Mouse (Mus musculus): ENCODE results near the gene Crp. TPM values are rescaled to one million over a fixed set of nuclear protein-coding genes. Genes with fewer than 3 reads are reported as not detected.

Crp gene
- total RNA-seq (2021) = not detected

- no peak for DNase-seq
Measured at GRCm38 (mm10) chr1:172697844-172698243, at the start of gene Crp. Gene Crp (plus strand): TSS chr1:172698055.

- no peak for DNase-seq
Measured at GRCm38 (mm10) chr1:172649396-172649795, 48.5 kb upstream of the Crp start.

DNA sequence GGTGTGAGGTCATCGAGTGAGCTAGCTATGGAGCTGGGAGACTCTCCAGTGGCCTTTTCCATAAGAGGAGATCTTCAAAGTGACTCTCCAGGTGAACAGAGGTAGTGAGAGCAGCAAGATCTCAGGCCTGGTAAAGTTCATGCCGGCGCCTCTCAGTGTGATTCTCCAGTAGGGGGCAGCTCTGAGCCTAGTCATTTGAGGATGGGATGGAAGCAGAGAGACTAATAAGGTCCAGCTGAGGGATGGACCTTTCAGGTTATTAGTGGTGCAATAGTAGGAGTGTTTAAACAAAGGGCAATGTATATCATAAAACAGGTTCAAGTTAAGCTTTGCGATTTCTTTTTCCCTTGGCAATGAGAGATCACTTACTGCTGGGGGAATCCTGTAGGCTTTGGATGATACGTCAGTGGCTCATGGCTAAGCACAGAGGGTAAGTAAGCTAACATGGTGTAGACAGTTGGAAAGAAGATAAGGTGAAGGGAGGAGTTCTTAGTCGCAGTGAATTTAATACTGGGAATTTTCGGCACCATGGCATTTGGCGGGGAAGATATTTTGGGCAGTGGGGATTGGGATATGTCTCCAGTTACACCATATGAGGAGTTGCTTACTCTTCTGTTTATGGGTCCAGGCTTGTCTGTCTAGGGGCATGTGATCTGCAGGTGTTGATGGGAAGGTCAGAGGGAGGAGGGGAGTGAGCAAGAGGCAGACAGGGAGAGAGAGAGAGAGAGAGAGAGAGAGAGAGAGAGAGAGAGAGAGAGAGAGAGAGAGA is 47.2 kb upstream of the Crp start:
- peak; percentile 47 for DNase-seq

DNA sequence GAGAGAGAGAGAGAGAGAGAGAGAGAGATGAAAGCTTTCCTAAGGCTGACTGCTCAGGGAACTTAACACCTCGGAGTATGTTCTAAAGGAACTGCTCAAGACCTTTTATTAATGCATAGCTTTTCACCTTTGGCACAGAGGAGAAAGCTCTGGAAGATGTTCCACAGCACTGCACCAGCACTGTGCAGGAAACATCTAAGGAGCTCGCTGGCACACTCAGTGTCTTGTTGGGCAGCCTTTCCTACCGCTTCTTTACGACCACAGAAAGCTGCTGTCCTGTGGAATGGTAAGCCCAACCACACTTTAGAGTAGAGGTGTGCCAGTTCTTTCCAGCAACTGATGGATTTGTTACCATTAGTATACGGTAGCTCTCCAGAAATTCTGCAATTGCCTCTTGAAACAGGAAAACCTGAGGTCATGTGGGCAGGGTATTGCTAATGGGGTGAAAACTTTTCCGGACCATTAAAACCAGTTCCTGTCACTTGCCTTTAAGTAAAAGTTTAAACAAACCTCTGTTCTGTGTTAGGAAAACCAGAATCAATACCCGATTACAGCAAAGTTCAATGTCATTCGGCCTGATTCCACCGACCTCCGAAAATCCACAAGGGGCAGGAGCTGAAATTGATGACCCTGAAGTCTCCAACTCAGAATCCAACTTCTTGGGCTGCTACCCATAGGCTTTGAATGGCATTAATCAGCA is 46.4 kb upstream of the Crp start:
- no peak for DNase-seq

DNA sequence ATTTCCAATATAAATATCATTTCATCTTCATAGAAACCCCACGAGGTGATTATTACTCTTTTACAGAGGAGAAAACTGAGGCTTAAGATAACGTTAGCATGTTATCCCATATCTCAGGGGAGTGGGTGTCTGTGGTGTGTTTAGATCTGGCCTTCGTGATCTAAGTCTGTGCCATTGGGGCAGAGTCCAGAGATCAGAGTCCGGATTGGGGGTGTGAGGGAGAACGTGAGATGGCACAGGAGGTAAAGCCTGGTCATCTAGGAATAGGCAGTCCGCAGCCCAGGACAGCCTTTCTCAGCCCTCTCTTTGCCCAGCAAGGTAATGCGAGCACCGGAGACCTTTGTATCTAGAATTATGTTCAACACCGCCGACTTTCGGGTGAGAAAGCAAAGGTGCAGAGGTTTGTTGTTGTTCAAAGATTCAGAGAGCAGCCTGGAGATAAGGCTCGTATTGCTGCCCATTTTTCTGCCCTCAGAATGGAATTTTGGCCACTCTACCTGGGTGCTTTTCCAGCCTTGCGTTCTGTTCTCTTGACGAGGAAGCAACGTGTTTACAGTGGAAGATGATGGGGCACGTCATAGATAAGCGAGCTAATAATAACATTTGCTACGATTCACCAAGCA is 45.7 kb upstream of the Crp start:
- no peak for DNase-seq

GRCm38 (mm10) chr1:172653900-172654299 is 44.0 kb upstream of the Crp start:
- no peak for DNase-seq

GRCm38 (mm10) chr1:172657266-172657665 is 40.6 kb upstream of the Crp start:
- DNase-seq = no peak

GRCm38 (mm10) chr1:172659688-172660087 is 38.2 kb upstream of the Crp start:
- no peak for DNase-seq

DNA sequence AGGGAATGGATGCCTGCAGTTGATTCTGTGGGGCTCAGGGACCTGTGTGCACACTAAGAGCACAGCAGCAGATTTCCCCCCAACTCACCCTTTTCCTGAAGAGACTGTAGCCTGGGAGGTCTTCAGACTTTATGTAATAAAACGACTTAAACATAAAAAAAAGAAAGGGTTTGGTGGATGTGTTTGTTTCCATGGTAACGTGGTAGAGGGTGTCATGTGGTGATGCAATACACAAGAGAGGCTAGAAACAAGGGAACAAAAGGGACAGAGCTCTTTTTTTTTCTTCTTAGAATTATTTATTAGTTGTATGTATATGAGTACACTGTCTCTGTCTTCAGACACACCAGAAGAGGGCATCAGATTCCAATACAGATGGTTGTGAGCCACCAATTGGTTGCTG is 32.4 kb upstream of the Crp start:
- no peak for DNase-seq

DNA sequence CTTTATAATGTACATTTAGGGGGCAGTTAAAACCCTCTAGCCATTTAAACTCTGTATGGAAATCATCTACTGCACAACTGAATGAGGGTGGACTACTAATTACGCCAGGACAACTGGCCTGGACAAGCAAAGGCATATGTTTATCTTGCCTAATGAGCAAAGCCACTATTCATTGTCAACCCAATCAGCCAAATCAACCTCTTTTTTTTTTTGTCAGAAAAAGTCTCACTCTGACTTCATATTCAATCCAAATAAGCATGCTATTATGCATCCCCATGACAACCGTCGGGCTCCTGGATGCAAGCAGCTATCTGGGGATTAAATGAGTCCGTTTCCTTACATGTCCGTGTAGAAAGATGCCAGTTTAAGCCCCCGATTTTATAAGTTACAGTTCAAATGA is 30.3 kb upstream of the Crp start:
- no peak for DNase-seq

DNA sequence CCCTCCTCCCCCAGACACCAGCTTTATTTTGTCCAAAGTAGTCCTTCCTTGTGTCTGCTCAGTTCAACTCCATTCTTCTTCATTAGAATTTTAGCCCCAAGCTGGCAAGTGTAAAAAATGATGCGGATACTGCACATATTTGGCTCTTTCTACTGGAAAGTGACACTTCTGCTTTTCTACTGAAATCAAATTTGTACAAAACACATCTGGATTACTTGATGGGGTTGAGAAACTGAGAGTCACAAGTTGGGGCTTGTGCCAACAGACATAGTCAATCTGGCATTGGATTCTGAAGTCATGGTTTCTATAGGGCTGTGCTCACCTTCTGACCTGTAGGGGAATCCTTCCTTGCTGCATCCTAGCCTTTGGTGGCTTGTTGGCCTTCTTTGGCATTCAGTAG is 27.1 kb upstream of the Crp start:
- DNase-seq = no peak

DNA sequence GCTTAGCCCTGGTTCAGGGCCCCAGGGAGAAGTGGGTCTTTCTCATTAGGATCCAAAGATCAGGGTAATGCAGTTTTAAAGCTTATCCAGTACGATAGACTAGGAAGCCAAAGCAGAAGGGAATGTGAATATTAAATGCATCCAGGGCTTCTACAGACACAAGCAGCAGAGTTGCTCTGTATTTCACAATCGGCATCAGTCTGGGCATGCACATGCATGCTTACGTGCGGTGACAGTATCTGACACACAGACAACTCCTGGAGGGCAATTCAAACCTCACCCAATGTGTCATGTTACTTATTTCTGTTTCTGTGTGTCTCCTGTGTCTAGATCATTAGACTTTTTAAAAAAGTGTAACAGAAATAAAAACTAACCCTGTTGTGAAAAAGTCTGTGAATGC is 17.1 kb upstream of the Crp start:
- DNase-seq = no peak

- no peak for DNase-seq
Measured at GRCm38 (mm10) chr1:172683551-172683950, 14.3 kb upstream of the Crp start.

DNA sequence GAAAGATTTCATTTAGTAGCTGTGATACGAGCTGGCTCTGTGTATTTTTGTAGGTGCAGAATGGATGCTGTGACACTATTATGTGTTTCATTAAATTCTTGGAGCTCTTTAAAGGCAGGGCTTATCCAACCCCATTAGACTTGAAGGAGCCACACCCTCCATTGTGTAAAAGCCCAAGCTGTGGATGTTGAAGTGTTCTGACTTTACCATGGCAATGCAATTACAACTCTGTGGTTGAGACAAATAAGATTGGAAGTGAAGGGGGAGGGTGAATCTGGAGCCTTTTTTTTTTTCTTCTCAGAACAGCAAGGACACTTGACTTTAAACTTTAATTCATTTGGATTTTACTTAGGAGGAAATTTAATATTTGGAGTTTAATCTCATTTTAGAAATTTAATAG is 13.9 kb upstream of the Crp start:
- DNase-seq = no peak

DNA sequence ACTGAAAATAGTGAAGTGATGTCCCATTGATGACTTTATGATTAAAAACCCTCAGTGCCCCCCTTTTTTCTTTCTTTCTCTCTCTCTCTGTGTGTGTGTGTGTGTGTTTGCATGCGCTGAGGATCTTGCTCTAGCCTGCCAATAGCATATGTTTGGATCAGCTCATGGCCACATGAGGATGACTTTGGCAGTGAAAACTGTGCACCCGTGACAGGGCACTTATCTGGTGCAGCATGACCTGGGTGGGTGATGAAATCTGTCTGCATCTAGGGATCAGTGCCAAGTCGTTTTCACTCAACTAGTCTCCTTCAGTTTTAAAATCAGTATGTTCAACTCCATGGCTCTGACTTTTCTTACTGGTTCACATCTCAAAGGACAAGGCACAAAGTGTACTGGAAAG is 12.7 kb upstream of the Crp start:
- no peak for DNase-seq

GRCm38 (mm10) chr1:172697422-172697821 is 433 bp upstream of the Crp start:
- DNase-seq = no peak

DNA sequence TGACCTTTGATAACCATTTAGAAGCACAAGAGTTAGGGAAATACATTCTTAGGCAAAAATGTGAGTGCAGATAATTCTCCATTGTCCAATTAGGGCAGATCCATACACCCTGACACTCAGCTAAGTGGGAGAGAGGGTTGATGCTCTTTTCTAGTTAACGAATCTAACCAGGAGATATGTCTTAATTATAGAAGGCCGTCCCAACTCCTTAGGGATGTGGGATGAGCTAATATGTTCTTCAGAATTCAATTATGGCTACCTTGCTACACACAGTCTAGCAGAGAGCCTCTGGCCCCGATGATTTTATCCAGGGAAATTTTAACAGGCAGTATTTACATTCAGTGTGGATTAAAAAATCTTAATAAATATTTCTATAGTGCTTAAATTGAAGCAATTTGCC is 3.0 kb downstream of the Crp start:
- no peak for DNase-seq

GRCm38 (mm10) chr1:172701381-172701780 is 3.5 kb downstream of the Crp start:
- DNase-seq = no peak

GRCm38 (mm10) chr1:172701901-172702300 is 4.0 kb downstream of the Crp start:
- DNase-seq = no peak

- no peak for DNase-seq
Measured at GRCm38 (mm10) chr1:172704769-172705168, 6.9 kb downstream of the Crp start.

- DNase-seq = no peak
Measured at GRCm38 (mm10) chr1:172706243-172706642, 8.4 kb downstream of the Crp start.

DNA sequence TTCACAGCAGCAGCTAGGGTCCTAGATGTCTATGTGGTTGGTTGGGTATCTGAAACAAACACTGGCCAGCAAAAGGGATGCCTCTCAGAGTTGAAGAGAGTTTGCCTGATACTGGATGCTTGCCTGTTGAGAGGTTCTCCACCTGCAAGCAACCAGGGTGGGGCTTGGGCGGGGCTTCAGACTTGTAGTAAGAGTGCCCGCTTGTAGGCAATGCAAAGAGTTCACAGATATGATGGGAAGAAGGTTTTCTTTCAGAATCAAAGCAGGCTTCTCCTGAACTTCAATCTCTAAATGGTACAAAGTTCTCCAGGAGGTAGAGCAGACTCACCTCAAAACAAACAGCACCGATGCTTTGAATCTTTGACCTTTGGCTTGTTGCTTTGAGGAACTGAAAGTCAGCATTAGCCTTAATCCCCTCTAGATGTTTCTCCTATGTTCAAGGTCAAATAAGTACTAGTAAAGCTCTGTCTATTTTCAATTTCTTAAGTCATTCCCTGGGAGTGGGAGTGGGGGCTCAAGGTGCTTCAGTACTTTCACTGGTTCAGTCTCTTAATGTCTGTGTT is 12.0 kb downstream of the Crp start:
- DNase-seq = no peak

- no peak for DNase-seq
Measured at GRCm38 (mm10) chr1:172711396-172711795, 13.5 kb downstream of the Crp start.
